Mouse (Mus musculus) left cerebral cortex, adult 8-10 months (tissue): ENCODE results near the gene Bri3bp. TPM values are rescaled to one million over a fixed set of nuclear protein-coding genes. Genes with fewer than 3 reads are reported as not detected.
"Not testable (repeated sequence)": the region's sequence is repeated elsewhere in the genome, so short reads cannot be mapped to it uniquely, and the experiment has no call there.

Experiments used
- DNase-seq, 2 experiments: peaks; one replicate each; pipeline ENCODE4 v3.0.0; 2022; ENCODE audit warnings: low spot score in 2 of 2
- total RNA-seq, 4 experiments: library from RNA; stranded (reverse); gene quantifications; 2 replicates each; pipeline ENCODE4 v1.2.4; 2022

The Bri3bp gene
- total RNA-seq, 4 experiments from 2014 or later = 81.9 to 94.4 (median 86.6) TPM

GRCm38 (mm10) chr5:125408842-125409241, 32.5 kb upstream of the Bri3bp start:
- peak; percentile 63 to 96 for DNase-seq

- DNase-seq = no peak
These were observed 31.8 kb upstream of the Bri3bp start for GRCm38 (mm10) chr5:125409348-125410090.

- no peak for DNase-seq
These were observed 29.3 kb upstream of the Bri3bp start for GRCm38 (mm10) chr5:125411972-125412530.

- DNase-seq = not testable (repeated sequence)
These were observed 28.8 kb upstream of the Bri3bp start for GRCm38 (mm10) chr5:125412536-125412935.

- DNase-seq = no peak
These were observed 27.6 kb upstream of the Bri3bp start for GRCm38 (mm10) chr5:125413763-125414162.

- DNase-seq = no peak
These were observed 25.2 kb upstream of the Bri3bp start for GRCm38 (mm10) chr5:125416183-125416582.

GRCm38 (mm10) chr5:125418636-125419035, 22.7 kb upstream of the Bri3bp start:
- DNase-seq = no peak

GRCm38 (mm10) chr5:125419124-125419523, 22.2 kb upstream of the Bri3bp start:
- DNase-seq = no peak

GRCm38 (mm10) chr5:125425698-125426276, 15.6 kb upstream of the Bri3bp start:
- no peak for DNase-seq

- DNase-seq = no peak
These were observed 15.0 kb upstream of the Bri3bp start for GRCm38 (mm10) chr5:125426343-125426742.

- DNase-seq = not testable (repeated sequence)
These were observed 9.0 kb upstream of the Bri3bp start for GRCm38 (mm10) chr5:125432324-125432723.

- peak; percentile 78 to 92 for DNase-seq
These were observed 7.5 kb upstream of the Bri3bp start, which contains the start of gene Dhx37 for GRCm38 (mm10) chr5:125433793-125434337. Gene Dhx37 (minus strand): TSS chr5:125434121.

- not testable (repeated sequence) for DNase-seq
These were observed 7.0 kb upstream of the Bri3bp start for GRCm38 (mm10) chr5:125434347-125434746.

GRCm38 (mm10) chr5:125440583-125441233, 660 bp upstream of the Bri3bp start:
- DNase-seq = no peak

- no peak for DNase-seq
These were observed 998 bp downstream of the Bri3bp start for GRCm38 (mm10) chr5:125442136-125442995.

GRCm38 (mm10) chr5:125443335-125443734, 2.0 kb downstream of the Bri3bp start:
- no peak for DNase-seq

GRCm38 (mm10) chr5:125443915-125444314, 2.5 kb downstream of the Bri3bp start:
- DNase-seq = no peak

- no peak for DNase-seq
These were observed 3.2 kb downstream of the Bri3bp start for GRCm38 (mm10) chr5:125444554-125444953.

- DNase-seq = no peak
These were observed 5.0 kb downstream of the Bri3bp start for GRCm38 (mm10) chr5:125446344-125446743.

GRCm38 (mm10) chr5:125448026-125448425, 6.7 kb downstream of the Bri3bp start:
- no peak for DNase-seq

- no peak for DNase-seq
These were observed 7.3 kb downstream of the Bri3bp start for GRCm38 (mm10) chr5:125448631-125449030.
